Mouse (Mus musculus): ENCODE results near the gene Mpzl1.

DNA sequence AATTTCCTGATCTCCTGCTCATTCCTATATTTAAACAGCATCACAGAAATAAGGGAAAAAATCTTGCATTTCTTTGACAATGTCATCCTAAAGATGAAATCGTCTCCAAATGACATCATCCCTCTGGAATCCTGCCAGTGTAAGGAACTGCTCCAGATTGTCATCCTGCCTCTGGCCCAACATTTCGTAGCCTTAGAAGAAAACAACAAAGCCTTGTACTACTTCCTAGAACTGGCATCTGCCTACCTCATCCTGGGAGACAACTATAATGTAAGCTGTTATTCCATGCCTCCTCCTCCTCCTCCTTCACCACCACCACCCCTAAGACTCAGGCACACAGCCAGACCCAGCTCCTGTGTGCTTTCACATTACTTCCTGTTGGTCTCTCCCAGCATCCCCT is 77.6 kb downstream of the Mpzl1 start:
- TF ChIP-seq CTCF (IDR thresholded peaks at IDR 0.05; ENCODE audit: extremely low read depth, insufficient read depth, low read length) = no peak
- no peak for TF ChIP-seq POLR2A (IDR thresholded peaks at IDR 0.05; ENCODE audit: extremely low read depth, insufficient read depth, low read length)
